Mouse (Mus musculus) forebrain, embryonic 10.5 days (tissue): Measurements from ENCODE around the gene Dhx30. TPM values are rescaled to one million over a fixed set of nuclear protein-coding genes. Genes with fewer than 3 reads are reported as not detected.
A peak's percentile ranks its signal among the peaks of the same experiment; 100 is the strongest.
"Not testable (repeated sequence)": the region's sequence is repeated elsewhere in the genome, so short reads cannot be mapped to it uniquely, and the experiment has no call there.

Source experiments
- DNase-seq: peaks from one replicate; pipeline ENCODE4 v3.0.0-alpha.2; 2017; ENCODE audit warnings: low spot score; ENCODE audit errors: extremely low spot score
- H3K27ac ChIP-seq: fragments of 300-500 bp; sonication (generic); 2 replicates; pipeline ENCODE4 v1.5.1; 2016; ENCODE audit warnings: mild to moderate bottlenecking
- H3K27me3 ChIP-seq: fragments of 300-500 bp; sonication (generic); 2 replicates; pipeline ENCODE4 v1.6.1; 2016; ENCODE audit warnings: mild to moderate bottlenecking; ENCODE audit not compliant: poor library complexity, severe bottlenecking
- H3K36me3 ChIP-seq: fragments of 300-500 bp; sonication (generic); replicated peaks from 2 replicates; pipeline ENCODE4 v1.6.1; 2016; ENCODE audit warnings: mild to moderate bottlenecking, moderate library complexity
- H3K4me1 ChIP-seq: fragments of 300-500 bp; sonication (generic); 2 replicates; pipeline ENCODE4 v1.6.1; 2016
- H3K4me3 ChIP-seq: fragments of 300-500 bp; sonication (generic); 2 replicates; pipeline ENCODE4 v1.5.1; 2016; ENCODE audit warnings: mild to moderate bottlenecking, moderate library complexity
- H3K9me3 ChIP-seq: fragments of 300-500 bp; sonication (generic); 2 replicates; pipeline ENCODE4 v1.6.1; 2016; ENCODE audit warnings: mild to moderate bottlenecking, moderate library complexity
- WGBS: fragments of 180-500 bp; shearing (Covaris S2); methylation state at CpG from one replicate; pipeline ENCODE4 v1.1.7; 2016; 5-methylcytosine and 5-hydroxymethylcytosine counted together
- polyA plus RNA-seq: library from polyadenylated mRNA; unstranded; fragments of >200 nt; fragmentation: Nextera tagmentation; extraction: Ambion mirVana; gene quantifications from 2 replicates; pipeline ENCODE4 v1.2.1, GENCODE M21; 2016

Gene Dhx30
- polyA plus RNA-seq, result 186 and 200 TPM in 2 replicates

DNA sequence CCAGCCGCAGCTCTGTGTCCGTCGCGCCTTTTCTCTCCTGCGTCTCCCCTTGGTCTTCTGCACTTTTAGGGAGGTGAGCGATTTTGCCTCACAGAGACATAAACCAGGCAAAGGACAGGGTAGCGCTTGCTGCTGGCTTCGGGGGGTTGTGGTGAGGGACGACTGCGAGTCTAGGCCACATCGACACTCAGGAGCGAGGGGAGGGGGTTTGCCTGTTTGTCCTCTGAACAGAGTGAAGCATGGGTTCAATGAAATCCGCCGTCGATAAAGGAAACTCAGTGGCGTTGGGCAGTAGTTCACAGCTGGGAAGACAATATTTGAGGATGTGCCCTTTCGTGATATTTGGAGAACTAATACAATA lies at the start of gene Dhx30:
Dhx30 (minus strand) TSS at position 52 of the 361 bp plus-strand sequence.
- H3K4me1 ChIP-seq, result peaks cover 24% of the 10 kb centered on the region
- 1% methylated on average over 17 of the region's 17 CpGs for WGBS
- DNase-seq, result no peak
- peaks cover 45% of the 10 kb centered on the region for H3K36me3 ChIP-seq
- no peaks in the 10 kb centered on the region for H3K9me3 ChIP-seq
- H3K4me3 ChIP-seq, result peak within 1 kb of the TSS; percentile 96
- peak within 1 kb of the TSS; percentile 99 for H3K27ac ChIP-seq
- no peaks in the 10 kb centered on the region for H3K27me3 ChIP-seq

DNA sequence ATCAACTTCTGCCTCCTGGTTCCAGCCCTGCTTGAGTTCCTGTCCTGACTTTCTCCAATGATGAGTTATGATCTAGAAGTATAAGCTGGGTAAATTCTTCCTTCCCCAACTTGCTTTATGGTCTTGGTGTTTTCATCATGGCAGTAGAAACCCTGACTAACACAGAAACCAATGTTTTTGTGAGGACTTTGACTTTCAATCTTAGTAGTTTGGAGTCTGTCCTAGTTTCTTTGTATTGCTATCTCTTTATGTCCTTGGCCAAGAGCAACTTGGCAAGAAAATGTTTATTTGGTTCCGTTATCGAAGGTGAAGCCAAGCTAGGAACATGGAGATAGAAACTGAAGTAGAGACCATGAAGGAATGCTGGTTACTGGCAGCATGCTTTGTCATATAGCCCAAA lies 45.4 kb upstream of the Dhx30 start:
- Histone ChIP-seq H3K4me1 (no peaks in the 10 kb centered on the region), H3K9me3 (no peaks in the 10 kb centered on the region), H3K36me3 (peaks cover 97% of the 10 kb centered on the region), H3K27ac (no peak overlapping the region), H3K4me3 (no peak overlapping the region), H3K27me3 (no peaks in the 10 kb centered on the region)
- WGBS, result 91% methylated on average over 2 of the region's 2 CpGs
- no peak for DNase-seq

DNA sequence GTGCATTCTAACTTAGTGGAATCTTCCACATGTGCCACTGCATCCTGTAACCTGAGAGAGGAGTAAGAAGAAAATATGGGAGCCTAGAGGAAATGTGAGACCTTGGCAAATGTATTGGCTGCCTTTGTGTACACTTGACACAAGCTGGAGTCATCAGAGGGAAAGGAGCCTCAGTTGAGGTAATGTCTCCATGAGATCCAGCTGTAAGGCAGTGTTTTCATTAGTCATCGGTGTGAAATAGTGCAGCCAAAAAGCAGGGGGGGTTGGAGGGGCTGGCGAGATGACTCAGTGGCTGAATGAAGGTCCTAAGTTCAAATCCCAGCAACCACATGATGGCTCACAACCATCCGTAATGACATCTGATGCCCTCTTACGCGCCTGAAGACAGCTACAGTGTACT lies 44.8 kb upstream of the Dhx30 start:
- no peak overlapping the region for H3K4me3 ChIP-seq
- H3K27ac ChIP-seq, result no peak overlapping the region
- H3K4me1 ChIP-seq, result no peaks in the 10 kb centered on the region
- 93% methylated on average over 5 of the region's 5 CpGs for WGBS
- peaks cover 97% of the 10 kb centered on the region for H3K36me3 ChIP-seq
- H3K9me3 ChIP-seq, result no peaks in the 10 kb centered on the region
- no peak for DNase-seq
- no peaks in the 10 kb centered on the region for H3K27me3 ChIP-seq

DNA sequence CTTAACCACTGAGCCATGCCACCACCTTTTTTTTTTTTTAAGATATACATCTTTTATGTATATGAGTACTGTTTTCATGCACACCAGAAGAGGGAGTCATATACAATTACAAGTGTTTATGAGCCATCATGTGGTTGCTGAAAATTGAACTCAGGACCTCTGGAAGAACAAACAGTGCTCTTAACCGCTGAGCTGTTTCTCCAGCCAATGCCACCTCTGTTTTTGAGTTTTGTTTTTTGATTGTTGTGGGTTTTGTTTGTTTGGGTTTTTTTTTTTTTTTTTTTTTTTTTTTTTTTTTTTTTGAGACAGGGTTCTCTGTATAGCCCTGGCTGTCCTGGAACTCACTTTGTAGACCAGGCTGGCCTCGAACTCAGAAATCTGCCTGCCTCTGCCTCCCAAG lies 42.9 kb upstream of the Dhx30 start:
- not testable (repeated sequence) for H3K4me3 ChIP-seq, H3K9me3 ChIP-seq, DNase-seq, H3K27ac ChIP-seq, H3K4me1 ChIP-seq, H3K27me3 ChIP-seq
- peaks cover 97% of the 10 kb centered on the region for H3K36me3 ChIP-seq
- 94% methylated on average over 2 of the region's 2 CpGs for WGBS

DNA sequence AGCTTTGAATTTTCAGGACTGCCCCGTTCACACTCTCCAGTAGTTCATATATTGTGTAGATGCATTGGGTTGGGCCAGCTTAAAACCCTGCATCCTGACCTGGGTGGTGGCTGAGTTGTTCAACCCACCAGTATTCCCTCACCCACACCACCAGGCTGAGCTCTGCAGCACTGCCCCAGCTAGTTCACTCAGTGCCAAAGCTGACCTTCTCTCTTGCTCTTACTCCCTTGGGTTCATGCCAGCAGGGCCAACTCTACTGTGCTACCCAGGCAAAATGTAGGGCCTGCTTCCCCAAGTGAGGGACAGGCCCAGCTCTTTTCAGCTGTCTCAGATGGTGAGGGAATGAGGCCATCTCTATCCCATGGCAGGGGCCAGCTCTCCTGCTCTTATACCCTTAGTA lies 41.4 kb upstream of the Dhx30 start:
- Histone ChIP-seq H3K36me3 (peaks cover 96% of the 10 kb centered on the region), H3K4me1 (no peaks in the 10 kb centered on the region), H3K9me3 (no peaks in the 10 kb centered on the region), H3K27ac (no peak overlapping the region), H3K27me3 (no peaks in the 10 kb centered on the region), H3K4me3 (no peak overlapping the region)
- no peak for DNase-seq
- 91% methylated on average over 1 of the region's 1 CpGs for WGBS

DNA sequence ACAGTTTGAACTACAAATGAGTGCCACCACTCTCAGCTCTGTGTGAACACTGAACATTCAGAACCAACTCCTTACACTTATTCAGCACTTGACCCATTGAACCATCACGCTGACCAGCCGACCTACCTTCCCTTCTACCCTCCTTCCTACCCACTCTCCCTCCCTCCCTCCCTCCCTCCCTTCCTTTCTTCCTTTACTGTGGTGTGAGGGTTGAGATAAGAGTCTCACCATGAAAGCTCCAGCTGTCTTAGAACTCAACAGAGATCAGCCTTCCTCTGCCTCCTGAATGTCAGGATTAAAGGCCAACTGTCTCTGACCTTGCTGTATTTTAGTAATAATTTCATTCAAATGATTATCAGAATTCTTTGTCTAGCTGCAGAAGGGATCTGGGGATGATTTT lies 31.0 kb upstream of the Dhx30 start:
- H3K27me3 ChIP-seq, result no peaks in the 10 kb centered on the region
- 89% methylated on average over 2 of the region's 2 CpGs for WGBS
- no peaks in the 10 kb centered on the region for H3K9me3 ChIP-seq
- no peaks in the 10 kb centered on the region for H3K4me1 ChIP-seq
- H3K27ac ChIP-seq, result no peak overlapping the region
- DNase-seq, result no peak
- peaks cover 100% of the 10 kb centered on the region for H3K36me3 ChIP-seq
- no peak overlapping the region for H3K4me3 ChIP-seq

DNA sequence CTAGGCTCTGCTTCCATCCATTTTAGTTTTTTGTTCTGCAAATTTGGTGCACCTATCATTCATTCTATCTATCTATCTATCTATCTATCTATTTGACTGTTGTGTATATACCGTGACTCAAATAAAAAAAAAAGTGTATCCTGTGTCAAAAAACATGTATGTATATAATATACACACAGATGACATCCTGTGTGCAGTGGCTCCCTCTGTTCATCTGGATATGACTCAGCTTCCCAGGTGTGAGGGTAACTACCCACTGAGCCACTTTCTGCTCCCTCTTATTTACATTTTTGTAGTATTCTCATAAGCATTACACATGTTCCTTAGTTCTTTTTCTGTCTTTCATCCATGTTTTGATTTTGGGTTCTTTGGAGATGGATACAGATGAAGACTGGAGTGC lies 24.5 kb upstream of the Dhx30 start:
- H3K9me3 ChIP-seq, result no peaks in the 10 kb centered on the region
- no peaks in the 10 kb centered on the region for H3K4me1 ChIP-seq
- no peak for DNase-seq
- H3K27me3 ChIP-seq, result no peaks in the 10 kb centered on the region
- H3K4me3 ChIP-seq, result no peak overlapping the region
- H3K36me3 ChIP-seq, result peaks cover 100% of the 10 kb centered on the region
- H3K27ac ChIP-seq, result no peak overlapping the region
- WGBS, result 96% methylated on average over 1 of the region's 1 CpGs

DNA sequence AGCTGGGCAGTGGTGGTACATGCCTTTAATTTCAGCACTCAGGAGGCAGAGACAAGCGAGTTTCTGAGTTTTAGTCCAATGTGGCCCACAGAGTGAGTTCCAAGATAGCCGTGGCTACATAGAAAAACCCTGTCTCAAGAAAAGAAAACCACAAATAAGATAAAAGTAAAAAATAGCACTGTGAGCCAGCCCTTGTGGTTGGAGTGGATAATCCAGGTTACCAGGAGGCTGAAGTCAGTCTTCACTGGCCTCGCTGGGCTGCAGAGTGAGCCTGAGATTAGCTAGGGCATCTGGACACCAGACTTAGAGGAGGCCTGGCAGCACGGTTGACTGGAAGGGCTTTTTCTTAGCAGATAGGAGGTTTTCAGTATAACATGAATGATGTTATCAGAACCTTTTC lies 21.5 kb upstream of the Dhx30 start:
- H3K27me3 ChIP-seq, result no peaks in the 10 kb centered on the region
- H3K36me3 ChIP-seq, result peaks cover 100% of the 10 kb centered on the region
- peaks cover 6% of the 10 kb centered on the region for H3K4me1 ChIP-seq
- WGBS, result 94% methylated on average over 4 of the region's 4 CpGs
- no peak overlapping the region for H3K4me3 ChIP-seq
- H3K9me3 ChIP-seq, result no peaks in the 10 kb centered on the region
- no peak for DNase-seq
- H3K27ac ChIP-seq, result no peak overlapping the region

DNA sequence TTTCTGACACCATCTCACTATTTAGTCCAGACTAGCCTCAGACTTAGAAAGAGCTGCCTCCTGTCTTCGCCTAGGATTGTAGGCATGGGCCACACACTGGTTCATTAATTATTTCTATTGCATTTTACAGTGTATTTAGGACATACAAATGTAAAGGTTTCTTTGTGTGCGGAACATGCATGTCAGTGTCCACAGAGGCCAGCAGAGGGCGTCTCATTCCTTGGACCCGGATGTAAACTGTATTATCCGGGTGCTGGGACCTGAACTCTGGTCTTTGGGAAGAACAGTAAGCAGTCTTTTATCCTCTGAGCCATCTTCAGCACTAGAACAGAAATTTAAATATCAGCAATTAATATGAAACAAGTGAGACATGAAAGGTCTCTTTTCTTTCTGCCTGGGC lies 16.5 kb upstream of the Dhx30 start:
- H3K9me3 ChIP-seq, result no peaks in the 10 kb centered on the region
- no peaks in the 10 kb centered on the region for H3K27me3 ChIP-seq
- peaks cover 64% of the 10 kb centered on the region for H3K36me3 ChIP-seq
- peaks cover 33% of the 10 kb centered on the region for H3K4me1 ChIP-seq
- 82% methylated on average over 5 of the region's 5 CpGs for WGBS
- peak overlapping the region; percentile 96 for H3K4me3 ChIP-seq
- H3K27ac ChIP-seq, result no peak overlapping the region
- no peak for DNase-seq

DNA sequence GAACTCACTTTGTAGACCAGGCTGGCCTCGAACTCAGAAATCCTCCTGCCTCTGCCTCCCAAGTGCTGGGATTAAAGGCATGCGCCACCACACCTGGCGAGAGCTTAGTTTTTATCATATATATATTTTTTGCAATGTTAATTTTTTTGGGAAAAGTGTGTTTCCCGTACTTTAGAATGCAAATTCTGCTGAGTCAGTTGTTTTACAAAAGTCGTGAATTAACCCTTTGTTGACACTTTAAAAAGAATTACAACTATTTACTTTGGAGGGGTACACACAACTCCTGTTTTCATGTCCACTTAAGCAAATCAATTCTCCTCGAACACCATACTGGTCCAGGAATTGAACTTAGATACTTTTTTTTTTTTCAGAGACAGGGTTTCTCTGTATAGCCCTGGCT lies 15.3 kb upstream of the Dhx30 start:
- peaks cover 33% of the 10 kb centered on the region for H3K4me1 ChIP-seq
- peaks cover 51% of the 10 kb centered on the region for H3K36me3 ChIP-seq
- WGBS, result 76% methylated on average over 6 of the region's 6 CpGs
- peak overlapping the region; percentile 99 for H3K27ac ChIP-seq
- DNase-seq, result no peak
- peak overlapping the region; percentile 96 for H3K4me3 ChIP-seq
- no peaks in the 10 kb centered on the region for H3K9me3 ChIP-seq
- H3K27me3 ChIP-seq, result no peaks in the 10 kb centered on the region

DNA sequence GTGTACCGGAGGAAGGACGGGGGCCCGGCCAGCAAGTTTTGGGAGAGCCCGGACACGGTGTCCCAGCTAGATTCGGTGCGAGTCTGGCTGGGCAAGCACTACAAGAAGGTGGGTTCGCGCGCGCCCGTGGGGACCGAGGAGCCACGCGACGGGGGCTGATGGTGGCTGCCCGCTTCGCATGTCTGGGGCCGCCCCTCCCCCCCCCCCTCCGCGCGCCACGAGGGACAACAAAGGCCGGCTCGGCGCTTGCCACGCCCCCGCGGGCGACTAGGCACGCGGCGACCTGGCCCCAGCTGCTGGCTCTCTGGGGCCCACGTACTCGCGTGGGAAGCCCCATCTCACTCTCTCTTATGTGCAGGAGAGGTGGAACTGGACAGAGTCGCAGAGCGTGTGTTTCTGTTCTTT lies 14.6 kb upstream of the Dhx30 start:
- WGBS, result under 1% methylated on average over 34 of the region's 38 CpGs
- peak overlapping the region; percentile 96 for H3K4me3 ChIP-seq
- no peaks in the 10 kb centered on the region for H3K27me3 ChIP-seq
- no peak for DNase-seq
- peak overlapping the region; percentile 99 for H3K27ac ChIP-seq
- H3K36me3 ChIP-seq, result peaks cover 44% of the 10 kb centered on the region
- H3K9me3 ChIP-seq, result no peaks in the 10 kb centered on the region
- H3K4me1 ChIP-seq, result peaks cover 33% of the 10 kb centered on the region

DNA sequence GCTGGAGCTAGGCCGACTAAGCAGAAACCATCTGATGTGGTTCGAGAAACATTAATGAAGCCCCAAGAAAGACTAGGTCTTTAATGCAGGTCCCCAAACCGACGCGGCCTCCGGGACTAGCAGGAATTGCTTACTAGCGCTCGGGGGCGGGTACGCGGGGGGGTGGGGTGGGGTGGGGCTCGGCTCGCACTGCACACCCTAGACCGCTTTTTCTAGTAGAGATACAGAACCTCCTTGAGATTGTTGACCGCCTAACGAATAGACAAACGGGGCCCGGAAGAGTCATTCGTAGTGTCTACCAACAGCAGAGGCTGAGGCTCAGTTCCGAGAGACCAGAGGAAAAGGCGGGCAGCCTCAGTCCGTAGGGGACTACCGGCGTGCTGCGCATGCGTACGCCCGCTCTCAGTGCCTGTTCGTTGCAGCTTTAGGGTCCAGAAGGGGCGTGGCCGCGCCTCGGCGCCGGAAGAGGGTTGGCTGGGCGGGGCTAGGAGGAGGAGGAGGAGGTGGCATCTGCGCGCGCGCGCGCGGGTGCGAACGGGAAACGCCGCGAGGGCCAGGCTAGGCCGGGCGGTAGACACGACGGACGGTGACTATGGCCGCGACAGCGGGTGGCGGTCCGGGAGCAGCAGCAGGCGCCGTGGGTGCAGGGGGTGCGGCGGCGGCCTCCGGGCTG lies 14.0 kb upstream of the Dhx30 start:
- Histone ChIP-seq H3K9me3 (no peaks in the 10 kb centered on the region), H3K4me3 (peak overlapping the region; percentile 96), H3K27ac (peak overlapping the region; percentile 99), H3K27me3 (no peaks in the 10 kb centered on the region), H3K4me1 (peaks cover 33% of the 10 kb centered on the region), H3K36me3 (peaks cover 39% of the 10 kb centered on the region)
- WGBS, result under 1% methylated on average over 63 of the region's 64 CpGs
- DNase-seq, result peak; percentile 100

DNA sequence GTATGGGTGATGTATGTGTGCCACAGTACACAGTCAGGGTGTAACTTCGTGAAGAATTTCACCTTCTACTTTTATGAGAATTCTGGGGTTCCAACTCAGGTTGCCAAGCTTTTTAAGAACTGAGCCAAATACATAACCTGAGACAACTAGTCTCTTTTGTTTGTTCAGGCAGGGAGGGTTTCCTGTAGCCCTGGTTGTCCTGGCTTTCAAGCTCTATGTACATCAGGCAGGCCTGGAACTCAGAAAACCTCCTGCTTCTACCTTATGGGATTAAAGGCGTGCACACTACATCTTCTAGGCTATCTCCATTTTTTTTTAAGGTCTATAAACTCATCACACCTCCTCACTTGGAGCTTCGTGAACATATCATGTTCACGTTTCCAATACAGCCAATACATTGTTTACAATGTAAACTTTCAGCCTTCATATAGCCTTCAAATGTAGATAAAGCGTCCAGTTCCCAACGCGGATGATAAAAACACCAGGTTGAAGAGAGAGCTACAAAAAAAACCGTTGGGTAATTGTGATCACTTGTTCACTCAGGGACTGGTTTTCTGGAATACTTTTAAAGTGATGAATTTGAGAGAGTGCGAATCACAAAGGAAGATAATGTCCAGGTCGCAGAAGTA lies 13.4 kb upstream of the Dhx30 start:
- 32% methylated on average over 10 of the region's 10 CpGs for WGBS
- Histone ChIP-seq H3K27ac (peak overlapping the region; percentile 99), H3K4me1 (peaks cover 33% of the 10 kb centered on the region), H3K36me3 (peaks cover 32% of the 10 kb centered on the region), H3K9me3 (no peaks in the 10 kb centered on the region), H3K27me3 (no peaks in the 10 kb centered on the region), H3K4me3 (peak overlapping the region; percentile 96)
- DNase-seq, result no peak
